Mouse (Mus musculus) left cerebral cortex, postnatal 14 days (tissue): ENCODE measurements around the gene Cyp3a13. TPM values are rescaled to one million over a fixed set of nuclear protein-coding genes. Genes with fewer than 3 reads are reported as not detected.
"Not testable (repeated sequence)": the region's sequence is repeated elsewhere in the genome, so short reads cannot be mapped to it uniquely, and the experiment has no call there.

ENCODE experiments used
- DNase-seq, 2 experiments: peaks; one replicate each; pipeline ENCODE4 v3.0.0; 2021 to 2022; ENCODE audit warnings: low spot score in 2 of 2, mixed read lengths in 1 of 2
- intact Hi-C: fragments of 180-260 bp; cut with DNase I; formaldehyde crosslinking; loops from one replicate; pipeline ENCODE4 v1.15.1; 2025
- total RNA-seq, 2 experiments: library from RNA; stranded (reverse); gene quantifications; 2 replicates each; pipeline ENCODE4 v1.2.3; 2021

Cyp3a13 gene
- total RNA-seq, 2 experiments from 2014 or later: 0.15 TPM; not detected in 1

GRCm38 (mm10) chr5:137882922-137883321, 38.5 kb downstream of the Cyp3a13 start:
- no peak for DNase-seq
- intact Hi-C loops: loop anchor here (10.0 kb wide), 1 partner anchor 232 kb away; the partner anchor contains the start of gene Zscan21

GRCm38 (mm10) chr5:137877860-137878259, 43.6 kb downstream of the Cyp3a13 start:
- peak in 1 of 2 experiments; percentile 5 for DNase-seq
- intact Hi-C loops: loop anchor here (5.0 kb wide), 1 partner anchor 81 kb away; no protein-coding TSS in a partner anchor

- intact Hi-C loops: loop anchor here (5.0 kb wide), 1 partner anchor 78 kb away; no protein-coding TSS in a partner anchor
- no peak for DNase-seq
Measured at GRCm38 (mm10) chr5:137875054-137875453, 46.4 kb downstream of the Cyp3a13 start.

DNA sequence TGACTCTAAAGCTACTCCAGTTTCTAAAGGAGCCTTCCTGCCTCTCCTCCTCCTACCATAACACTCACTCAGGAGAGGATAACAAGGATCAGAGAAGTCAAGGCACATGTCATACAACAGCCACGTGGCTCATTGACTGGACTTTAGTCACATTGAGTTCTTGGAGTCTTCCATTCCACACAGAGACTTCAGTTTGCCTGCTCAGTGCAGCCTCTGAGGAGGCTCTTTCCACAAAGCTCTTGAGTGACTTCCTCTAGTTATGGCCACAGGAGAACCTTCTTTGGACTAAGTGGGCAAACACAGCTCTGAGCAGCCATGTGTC, 49.1 kb downstream of the Cyp3a13 start:
- DNase-seq, intact Hi-C loops: not testable (repeated sequence)

DNA sequence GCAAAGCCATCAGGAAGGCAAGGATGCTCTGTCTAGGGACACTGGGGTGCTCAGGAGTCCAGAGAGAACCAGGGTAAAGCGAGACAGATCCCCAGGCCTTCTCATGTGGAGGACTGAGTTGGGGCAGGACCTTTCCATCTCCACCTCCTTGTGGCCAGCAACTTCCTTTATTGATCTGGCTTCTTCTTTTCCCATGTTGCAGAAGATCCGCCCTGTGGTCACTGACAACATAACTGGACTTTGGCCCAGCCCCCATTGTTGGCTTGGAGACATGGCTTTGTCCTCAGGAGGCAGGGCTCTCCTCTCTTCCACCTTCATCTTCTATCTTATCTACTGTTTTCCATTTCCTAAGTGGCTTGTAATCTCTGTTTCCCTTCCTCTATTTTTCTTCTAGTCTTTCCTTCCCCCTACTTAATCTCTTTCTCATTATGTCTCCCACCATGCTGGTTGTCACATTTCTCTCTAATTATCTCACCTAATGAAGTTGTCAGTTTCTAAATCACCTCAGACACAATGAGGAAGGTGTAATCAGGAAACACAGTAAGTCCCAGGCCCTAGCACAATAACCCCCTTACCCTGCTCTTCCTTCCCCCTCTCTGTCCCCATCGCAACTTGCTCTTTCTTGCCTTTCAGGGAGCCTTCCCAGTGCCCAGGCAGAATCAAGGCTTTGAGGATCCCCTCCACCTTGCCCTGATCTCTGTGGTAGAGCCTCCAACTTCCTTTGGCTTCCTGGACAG, 49.6 kb downstream of the Cyp3a13 start, which contains the start of gene Pilrb2:
TSS of gene Pilrb2 (minus strand) at position 172 of the 737 bp plus-strand sequence.
- intact Hi-C loops, DNase-seq: not testable (repeated sequence)

DNA sequence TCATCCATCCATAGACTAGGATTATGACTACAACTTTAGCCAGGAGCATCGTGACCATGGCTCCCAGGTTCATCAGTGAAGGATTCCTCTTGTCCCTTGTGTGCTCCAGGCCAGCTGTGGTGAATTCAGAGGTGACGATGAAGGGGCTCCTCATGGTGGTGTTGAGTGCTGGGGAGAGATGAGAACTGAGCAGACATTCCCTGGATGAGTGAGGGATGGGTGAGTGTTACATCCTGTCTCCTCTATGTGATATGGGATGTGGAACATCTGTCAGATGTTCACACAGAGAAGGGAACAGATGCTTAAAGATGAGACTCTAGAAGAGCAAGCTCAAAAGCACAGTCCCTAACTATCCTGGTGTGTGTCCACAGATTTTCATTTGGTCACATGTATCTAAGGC, 52.8 kb downstream of the Cyp3a13 start:
- DNase-seq, intact Hi-C loops: not testable (repeated sequence)

DNA sequence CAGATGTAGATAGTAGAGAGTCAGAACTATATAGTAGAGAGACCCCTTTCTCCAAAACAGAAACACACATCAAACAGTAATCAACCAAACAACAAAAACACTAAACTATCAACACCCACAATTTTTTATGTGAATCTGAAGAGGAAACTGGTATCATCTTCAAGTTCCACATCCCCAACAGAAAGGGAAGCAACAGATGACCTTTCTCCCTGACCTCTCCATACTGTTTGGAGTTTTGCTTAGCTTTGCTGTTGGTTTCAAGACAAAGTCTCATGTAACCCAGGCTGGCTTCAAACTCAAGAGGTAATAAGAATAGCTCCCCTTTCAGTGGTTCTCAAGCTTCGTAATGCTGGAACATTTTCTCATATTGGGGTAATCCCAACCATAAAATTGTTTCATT, 57.4 kb downstream of the Cyp3a13 start:
- DNase-seq, intact Hi-C loops: not testable (repeated sequence)

- DNase-seq, intact Hi-C loops: not testable (repeated sequence)
Measured at GRCm38 (mm10) chr5:137857960-137858710, 63.3 kb downstream of the Cyp3a13 start, which contains the start of gene Pilrb1. TSS of gene Pilrb1 (minus strand) at chr5:137858106.

DNA sequence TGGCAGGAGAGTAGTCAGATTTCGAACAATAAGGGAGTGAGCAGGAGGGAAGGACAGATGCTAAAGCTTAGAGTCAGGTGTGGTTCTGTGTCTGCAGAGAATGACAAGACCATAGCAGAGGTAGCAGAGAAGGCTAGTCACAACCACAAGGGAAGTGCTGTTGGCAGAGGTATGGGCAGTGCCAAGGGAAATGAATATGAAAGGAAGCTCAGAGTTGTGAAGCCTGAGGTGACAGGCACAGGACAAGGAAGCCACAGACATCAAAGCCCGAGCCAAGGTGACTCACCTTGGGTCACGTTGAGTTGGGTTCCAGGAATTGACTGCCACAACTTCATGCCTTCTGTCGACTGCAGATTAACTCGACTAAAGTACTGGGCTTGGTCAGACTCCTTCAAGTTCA, 64.5 kb downstream of the Cyp3a13 start:
- intact Hi-C loops, DNase-seq: not testable (repeated sequence)

DNA sequence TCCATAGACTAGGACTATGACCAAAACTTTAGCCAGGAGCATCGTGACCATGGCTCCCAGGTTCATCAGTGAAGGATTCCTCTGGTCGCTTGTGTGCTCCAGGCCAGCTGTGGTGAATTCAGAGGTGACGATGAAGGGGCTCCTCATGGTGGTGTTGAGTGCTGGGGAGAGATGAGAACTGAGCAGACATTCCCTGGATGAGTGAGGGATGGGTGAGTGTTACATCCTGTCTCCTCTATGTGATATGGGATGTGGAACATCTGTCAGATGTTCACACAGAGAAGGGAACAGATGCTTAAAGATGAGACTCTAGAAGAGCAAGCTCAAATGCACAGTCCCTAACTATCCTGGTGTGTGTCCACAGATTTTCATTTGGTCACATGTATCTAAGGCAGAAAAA, 66.5 kb downstream of the Cyp3a13 start:
- DNase-seq, intact Hi-C loops: not testable (repeated sequence)

DNA sequence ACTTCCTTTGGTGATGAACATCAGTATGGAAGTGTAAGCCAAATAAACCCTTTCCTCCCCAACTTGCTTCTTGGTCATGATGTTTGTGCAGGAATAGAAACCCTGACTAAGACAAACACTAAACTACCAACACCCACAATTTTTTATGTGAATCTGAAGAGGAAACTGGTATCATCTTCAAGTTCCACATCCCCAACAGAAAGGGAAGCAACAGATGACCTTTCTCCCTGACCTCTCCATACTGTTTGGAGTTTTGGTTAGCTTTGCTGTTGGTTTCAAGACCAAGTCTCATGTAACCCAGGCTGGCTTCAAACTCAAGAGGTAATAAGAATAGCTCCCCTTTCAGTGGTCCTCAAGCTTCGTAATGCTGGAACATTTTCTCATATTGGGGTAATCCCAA, 71.1 kb downstream of the Cyp3a13 start:
- DNase-seq, intact Hi-C loops: not testable (repeated sequence)

Other genes with a start within 250 kb of the Cyp3a13 start
- gene Agfg2, start 236.9 kb downstream of the Cyp3a13 start, total RNA-seq: 10 to 100 TPM; 38.7 to 40.8 TPM
- 10 to 100 TPM; 78.5 to 83.4 TPM for gene Nyap1, start 180.0 kb downstream of the Cyp3a13 start, total RNA-seq
- 100 to 1,000 TPM; 169 to 181 TPM for gene Tsc22d4, start 175.9 kb downstream of the Cyp3a13 start, total RNA-seq
- gene Ppp1r35, start 142.8 kb downstream of the Cyp3a13 start, total RNA-seq: 10 to 100 TPM; 26.0 to 29.2 TPM
- 10 to 100 TPM; 29.2 to 30.2 TPM for gene Mepce, start 134.0 kb downstream of the Cyp3a13 start, total RNA-seq
- gene Zcwpw1, start 133.8 kb downstream of the Cyp3a13 start, total RNA-seq: 1 to 10 TPM; 4.4 to 7.4 TPM
- under 1 TPM; 0.53 to 0.72 TPM for gene Pilra, start 85.3 kb downstream of the Cyp3a13 start, total RNA-seq
- not detected for gene Pilrb1, start 63.5 kb downstream of the Cyp3a13 start, total RNA-seq
- gene Pilrb2, start 49.8 kb downstream of the Cyp3a13 start, total RNA-seq: not detected
- gene Gjc3, start 41.5 kb upstream of the Cyp3a13 start, total RNA-seq: 10 to 100 TPM; 12.4 to 14.7 TPM
- gene Azgp1, start 59.9 kb upstream of the Cyp3a13 start, total RNA-seq: not detected
- not detected for gene Smok3a, start 99.6 kb upstream of the Cyp3a13 start, total RNA-seq
- not detected for gene Smok3b, start 99.8 kb upstream of the Cyp3a13 start, total RNA-seq
- not detected for gene Smok3c, start 131.6 kb upstream of the Cyp3a13 start, total RNA-seq
- gene Zkscan1, start 163.5 kb upstream of the Cyp3a13 start, total RNA-seq: 10 to 100 TPM; 39.2 to 40.4 TPM
- gene Zscan21, start 195.3 kb upstream of the Cyp3a13 start, total RNA-seq: 10 to 100 TPM; 16.1 to 16.4 TPM
- gene Zfp113, start 234.1 kb upstream of the Cyp3a13 start, total RNA-seq: 1 to 10 TPM; 8.9 to 9.2 TPM
- 100 to 1,000 TPM; 137 to 142 TPM for gene Cops6, start 239.5 kb upstream of the Cyp3a13 start, total RNA-seq